Mouse (Mus musculus) urinary bladder, postnatal 36 days (tissue): ENCODE data around the gene Il13.

Source experiments
- DNase-seq, 2 experiments: peaks; one replicate each; pipeline ENCODE4 v3.0.0; 2022; ENCODE audit warnings: low spot score in 2 of 2, mixed read lengths in 1 of 2

Il13 gene

GRCm38 (mm10) chr11:53585510-53585909 is 49.0 kb downstream of the Il13 start:
- DNase-seq: no peak

- no peak for DNase-seq
Measured at GRCm38 (mm10) chr11:53584849-53585248, 49.7 kb downstream of the Il13 start.

- no peak for DNase-seq
Measured at GRCm38 (mm10) chr11:53583151-53583550, 51.4 kb downstream of the Il13 start.
